Mouse (Mus musculus): ENCODE measurements around the gene Crkl. TPM values are rescaled to one million over a fixed set of nuclear protein-coding genes. Genes with fewer than 3 reads are reported as not detected.

Gene Crkl
- polyA plus RNA-seq, 1 experiment from 2014 or later = 20.1 TPM

DNA sequence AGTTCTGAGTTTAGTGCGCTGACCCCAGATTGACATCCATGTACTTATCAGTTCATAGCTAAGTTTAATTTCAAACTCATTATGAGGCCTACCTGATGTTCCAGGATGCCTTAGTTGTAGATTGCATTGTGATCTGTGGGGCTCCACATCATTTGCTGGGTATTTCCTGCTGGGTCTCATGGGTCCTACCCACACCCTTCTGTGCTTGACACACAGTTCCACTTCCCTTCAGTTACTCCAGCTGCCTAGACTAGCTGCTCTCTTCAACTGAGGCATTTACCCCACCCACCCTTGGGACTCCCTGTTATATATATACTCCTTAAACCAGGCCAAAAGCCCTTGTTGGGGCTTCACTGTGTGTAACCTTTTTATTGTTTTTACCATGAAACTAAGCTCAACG lies 42.7 kb upstream of the Crkl start:
- no peak for TF ChIP-seq CTCF (IDR thresholded peaks at IDR 0.05; ENCODE audit: low read depth)
- no peak for TF ChIP-seq EP300 (IDR thresholded peaks at IDR 0.05; ENCODE audit: low read depth)
- H3K4me2 ChIP-seq (ENCODE audit: low read depth, low read length) = no peak overlapping the region
- DNase-seq = peak; percentile 20
- H3K9me3 ChIP-seq (ENCODE audit: low read length) = no peaks in the 10 kb centered on the region
- peak overlapping the region; percentile 79 for H3K27ac ChIP-seq (ENCODE audit: low read depth)
- WGBS (ENCODE audit: insufficient replicate concordance) = 80% methylated on average over 2 of the region's 2 CpGs
- no peaks in the 10 kb centered on the region for H3K27me3 ChIP-seq (ENCODE audit: insufficient read depth, low read length)
- H3K4me3 ChIP-seq (ENCODE audit: low read depth, low read length) = no peak overlapping the region
- H3K9ac ChIP-seq (replicated peaks) = peak overlapping the region; percentile 38
- 0 out of 2 replicates have a peak, but pooled peaks cover 2% of the 10 kb centered on the region for H3K36me3 ChIP-seq (replicated peaks; ENCODE audit: insufficient read depth, low read length)
- H3K4me1 ChIP-seq (ENCODE audit: insufficient read depth) = peaks cover 34% of the 10 kb centered on the region
- no peak for ATAC-seq

DNA sequence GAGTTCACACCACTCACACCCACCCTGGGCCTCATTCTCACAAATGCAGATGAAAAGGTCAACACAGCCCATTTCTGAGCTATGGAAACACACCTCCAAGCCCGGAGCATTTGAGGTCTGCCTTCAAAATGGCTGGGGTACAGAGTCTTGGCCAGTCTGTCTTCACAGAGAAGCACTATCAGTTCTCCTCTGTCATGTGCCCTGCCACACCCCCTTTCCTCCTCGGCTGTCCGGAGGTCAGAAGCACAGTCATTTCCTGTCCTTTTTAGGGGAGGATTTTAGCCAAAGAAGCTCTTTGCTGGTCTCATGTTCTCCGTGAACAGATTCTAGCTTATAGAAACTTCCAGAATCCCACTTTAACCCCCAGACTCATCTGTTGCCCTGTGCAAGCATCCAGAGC lies 41.6 kb upstream of the Crkl start:
- Histone ChIP-seq H3K9ac (replicated peaks) (no peak overlapping the region), H3K4me1 (ENCODE audit: insufficient read depth) (peaks cover 27% of the 10 kb centered on the region), H3K9me3 (ENCODE audit: low read length) (no peaks in the 10 kb centered on the region), H3K4me2 (ENCODE audit: low read depth, low read length) (0 out of 2 replicates have a peak overlapping the region, but pooled peaks have one; percentile 14), H3K27ac (ENCODE audit: low read depth) (peak overlapping the region; percentile 79), H3K27me3 (ENCODE audit: insufficient read depth, low read length) (no peaks in the 10 kb centered on the region), H3K4me3 (ENCODE audit: low read depth, low read length) (no peak overlapping the region), H3K36me3 (replicated peaks; ENCODE audit: insufficient read depth, low read length) (0 out of 2 replicates have a peak, but pooled peaks cover 2% of the 10 kb centered on the region)
- 35% methylated on average over 4 of the region's 4 CpGs for WGBS (ENCODE audit: insufficient replicate concordance)
- TF ChIP-seq EP300 (IDR thresholded peaks at IDR 0.05; ENCODE audit: low read depth) (no peak), CTCF (IDR thresholded peaks at IDR 0.05; ENCODE audit: low read depth) (no peak)
- ATAC-seq (no peak), DNase-seq (peak; percentile 38)

DNA sequence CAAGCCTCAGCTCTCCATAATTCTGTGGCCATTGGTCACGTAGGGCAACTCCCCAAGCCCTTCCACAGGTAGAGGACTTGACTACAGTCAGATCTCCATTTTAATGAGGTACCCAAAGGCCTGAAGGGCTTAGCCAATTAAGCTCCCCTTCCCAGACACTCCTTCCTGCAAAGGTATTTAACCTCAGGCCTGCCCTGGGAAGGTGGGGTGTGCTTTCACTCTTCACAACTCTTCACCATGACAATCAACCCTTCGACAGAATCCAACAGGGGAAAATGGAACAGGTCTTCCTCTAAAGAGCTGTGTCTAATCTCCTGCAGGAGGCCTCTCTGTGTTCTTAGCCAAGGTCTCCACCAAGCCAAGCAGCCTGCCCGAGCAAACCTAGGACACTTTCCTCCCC lies 28.8 kb upstream of the Crkl start:
- H3K4me3 ChIP-seq (ENCODE audit: low read depth, low read length) = no peak overlapping the region
- no peaks in the 10 kb centered on the region for H3K9me3 ChIP-seq (ENCODE audit: low read length)
- no peak overlapping the region for H3K9ac ChIP-seq (replicated peaks)
- no peak overlapping the region for H3K27ac ChIP-seq (ENCODE audit: low read depth)
- DNase-seq (no peak), ATAC-seq (no peak)
- TF ChIP-seq CTCF (IDR thresholded peaks at IDR 0.05; ENCODE audit: low read depth) (no peak), EP300 (IDR thresholded peaks at IDR 0.05; ENCODE audit: low read depth) (no peak)
- no peaks in the 10 kb centered on the region for H3K27me3 ChIP-seq (ENCODE audit: insufficient read depth, low read length)
- WGBS (ENCODE audit: insufficient replicate concordance) = 79% methylated on average over 3 of the region's 3 CpGs
- no peak overlapping the region for H3K4me2 ChIP-seq (ENCODE audit: low read depth, low read length)
- no peaks in the 10 kb centered on the region for H3K4me1 ChIP-seq (ENCODE audit: insufficient read depth)
- H3K36me3 ChIP-seq (replicated peaks; ENCODE audit: insufficient read depth, low read length) = peaks cover 52% of the 10 kb centered on the region

DNA sequence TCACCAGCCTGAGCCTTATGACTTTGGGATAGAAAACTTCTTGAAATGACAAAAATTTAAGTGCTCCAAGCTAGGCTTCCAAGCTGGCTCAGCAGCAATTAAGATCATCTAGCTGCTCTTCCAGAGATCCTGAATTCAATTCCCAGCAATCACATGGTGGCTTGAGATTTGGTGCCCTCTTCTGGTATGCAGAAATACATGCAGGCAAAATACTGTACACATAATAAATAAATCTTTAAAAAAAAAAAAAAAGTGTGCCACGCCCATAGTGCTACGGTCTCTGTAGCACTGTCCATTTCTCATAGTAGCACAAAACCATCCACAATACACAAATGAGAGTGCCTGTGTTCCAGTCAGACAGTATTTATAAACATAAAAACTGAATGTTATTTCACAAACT lies 19.2 kb upstream of the Crkl start:
- Histone ChIP-seq H3K9ac (replicated peaks) (no peak overlapping the region), H3K27ac (ENCODE audit: low read depth) (no peak overlapping the region), H3K27me3 (ENCODE audit: insufficient read depth, low read length) (no peaks in the 10 kb centered on the region), H3K4me1 (ENCODE audit: insufficient read depth) (no peaks in the 10 kb centered on the region), H3K4me3 (ENCODE audit: low read depth, low read length) (no peak overlapping the region), H3K9me3 (ENCODE audit: low read length) (no peaks in the 10 kb centered on the region), H3K4me2 (ENCODE audit: low read depth, low read length) (no peak overlapping the region), H3K36me3 (replicated peaks; ENCODE audit: insufficient read depth, low read length) (peaks cover 16% of the 10 kb centered on the region)
- no peak for DNase-seq
- 52% methylated on average over 2 of the region's 2 CpGs for WGBS (ENCODE audit: insufficient replicate concordance)
- no peak for TF ChIP-seq EP300 (IDR thresholded peaks at IDR 0.05; ENCODE audit: low read depth)
- TF ChIP-seq CTCF (IDR thresholded peaks at IDR 0.05; ENCODE audit: low read depth) = peak; percentile 70
- ATAC-seq = no peak

DNA sequence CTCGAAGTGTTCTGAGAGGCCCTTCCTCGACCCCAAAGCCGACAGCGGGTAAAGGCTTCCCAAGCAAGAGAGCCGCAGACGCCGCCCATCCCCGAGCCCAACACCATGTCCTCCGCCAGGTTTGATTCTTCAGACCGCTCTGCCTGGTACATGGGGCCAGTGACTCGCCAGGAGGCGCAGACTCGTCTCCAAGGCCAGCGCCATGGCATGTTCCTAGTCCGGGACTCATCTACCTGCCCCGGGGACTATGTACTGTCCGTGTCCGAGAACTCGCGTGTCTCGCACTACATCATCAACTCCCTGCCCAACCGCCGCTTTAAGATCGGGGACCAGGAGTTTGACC lies 557 bp downstream of the Crkl start:
- peak; percentile 37 for ATAC-seq

DNA sequence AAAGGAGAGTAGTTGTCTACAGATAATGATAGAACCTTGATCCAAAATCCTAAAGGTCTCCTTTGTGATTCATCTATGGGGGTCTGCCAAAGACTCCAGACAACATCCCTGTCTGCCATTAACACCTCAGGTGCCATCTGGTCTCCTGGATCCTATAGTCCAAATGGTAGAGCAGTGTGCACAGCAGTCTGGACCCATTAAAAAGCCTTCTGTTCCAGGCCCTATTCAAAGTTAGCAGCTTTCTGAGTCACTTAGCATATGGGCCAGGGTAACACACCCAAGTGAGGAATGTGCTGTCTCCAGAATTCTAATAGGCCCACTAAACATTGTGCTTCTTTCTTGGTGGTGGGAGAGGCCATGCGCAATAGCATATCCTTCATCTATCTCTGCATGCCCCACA lies 5.1 kb downstream of the Crkl start:
- ATAC-seq = no peak
- H3K27me3 ChIP-seq (ENCODE audit: insufficient read depth, low read length) = no peaks in the 10 kb centered on the region
- 85% methylated on average over 1 of the region's 1 CpGs for WGBS (ENCODE audit: insufficient replicate concordance)
- H3K9ac ChIP-seq (replicated peaks) = no peak overlapping the region; the same call in 1 of the 2 replicates
- TF ChIP-seq CTCF (IDR thresholded peaks at IDR 0.05; ENCODE audit: low read depth) = no peak
- TF ChIP-seq EP300 (IDR thresholded peaks at IDR 0.05; ENCODE audit: low read depth) = no peak
- no peak for DNase-seq
- H3K27ac ChIP-seq (ENCODE audit: low read depth) = no peak overlapping the region
- H3K4me2 ChIP-seq (ENCODE audit: low read depth, low read length) = no peak overlapping the region
- no peak overlapping the region for H3K4me3 ChIP-seq (ENCODE audit: low read depth, low read length)
- H3K4me1 ChIP-seq (ENCODE audit: insufficient read depth) = peaks cover 42% of the 10 kb centered on the region
- no peaks in the 10 kb centered on the region for H3K9me3 ChIP-seq (ENCODE audit: low read length)
- H3K36me3 ChIP-seq (replicated peaks; ENCODE audit: insufficient read depth, low read length) = peaks cover 6% of the 10 kb centered on the region

More for the DNA sequence above, 557 bp downstream of the Crkl start:
- WGBS (ENCODE audit: insufficient replicate concordance) = under 1% methylated on average over 24 of the region's 24 CpGs
- Histone ChIP-seq H3K27ac (ENCODE audit: low read depth) (peak overlapping the region; percentile 92), H3K36me3 (replicated peaks; ENCODE audit: insufficient read depth, low read length) (peaks cover 6% of the 10 kb centered on the region; the same call in 1 of the 2 replicates), H3K9ac (replicated peaks) (peak overlapping the region; percentile 95), H3K9me3 (ENCODE audit: low read length) (no peaks in the 10 kb centered on the region), H3K4me1 (ENCODE audit: insufficient read depth) (peaks cover 29% of the 10 kb centered on the region), H3K4me3 (ENCODE audit: low read depth, low read length) (peak overlapping the region; percentile 93), H3K27me3 (ENCODE audit: insufficient read depth, low read length) (no peaks in the 10 kb centered on the region), H3K4me2 (ENCODE audit: low read depth, low read length) (peak overlapping the region; percentile 78)
- peak; percentile 66 for DNase-seq
- TF ChIP-seq CTCF (IDR thresholded peaks at IDR 0.05; ENCODE audit: low read depth) (0 out of 2 replicates have a peak, but pooled peaks have one; percentile 1), EP300 (IDR thresholded peaks at IDR 0.05; ENCODE audit: low read depth) (no peak)

DNA sequence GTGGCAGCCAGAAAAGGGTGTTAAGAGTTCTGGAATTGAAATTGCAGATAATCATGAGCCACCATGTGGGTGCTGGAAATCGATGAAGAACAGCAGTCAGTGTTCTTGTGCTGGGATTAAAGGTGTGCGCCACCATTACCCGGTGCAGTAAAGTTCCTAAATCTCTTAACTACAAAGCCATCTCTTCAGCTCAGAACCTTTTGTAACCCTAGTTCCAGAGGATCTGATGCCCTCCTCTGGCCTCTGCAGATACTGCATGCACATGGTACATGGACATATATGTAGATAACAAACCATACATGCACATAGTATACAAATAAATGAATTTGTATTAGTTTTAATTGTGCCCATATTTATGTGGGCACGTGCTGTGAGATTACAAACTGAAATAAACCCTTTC lies 8.5 kb downstream of the Crkl start:
- ATAC-seq = peak; percentile 47; the same call in 1 of the 2 replicates
- peak; percentile 55 for DNase-seq

More for the DNA sequence above, 8.5 kb downstream of the Crkl start:
- no peak for TF ChIP-seq EP300 (IDR thresholded peaks at IDR 0.05; ENCODE audit: low read depth)
- peak; percentile 76 for TF ChIP-seq CTCF (IDR thresholded peaks at IDR 0.05; ENCODE audit: low read depth)
- Histone ChIP-seq H3K4me3 (ENCODE audit: low read depth, low read length) (no peak overlapping the region), H3K9me3 (ENCODE audit: low read length) (no peaks in the 10 kb centered on the region), H3K36me3 (replicated peaks; ENCODE audit: insufficient read depth, low read length) (peaks cover 6% of the 10 kb centered on the region), H3K27me3 (ENCODE audit: insufficient read depth, low read length) (no peaks in the 10 kb centered on the region), H3K4me1 (ENCODE audit: insufficient read depth) (peaks cover 38% of the 10 kb centered on the region), H3K4me2 (ENCODE audit: low read depth, low read length) (no peak overlapping the region), H3K9ac (replicated peaks) (no peak overlapping the region), H3K27ac (ENCODE audit: low read depth) (no peak overlapping the region)
- WGBS (ENCODE audit: insufficient replicate concordance) = 70% methylated on average over 4 of the region's 4 CpGs

All from liver, postnatal 0 days (tissue).